Mouse (Mus musculus): ENCODE measurements at regions not wholly inside any gene's neighbourhood (a gene's known extent, or its start where the extent isn't known, plus 50 kb on each side); places are given as distances from the start of the nearest gene placed in this dataset.

GRCm38 (mm10) chr10:98434974-98435373, 479.2 kb upstream of the Atp2b1 start:
- no peak for DNase-seq (ENCODE audit: extremely low spot score, low spot score)

GRCm38 (mm10) chr10:98461538-98461937, 452.7 kb upstream of the Atp2b1 start:
- DNase-seq (ENCODE audit: extremely low spot score, low spot score): no peak

GRCm38 (mm10) chr10:98474581-98474980, 439.6 kb upstream of the Atp2b1 start:
- DNase-seq (ENCODE audit: extremely low spot score, low spot score): no peak

GRCm38 (mm10) chr10:98485751-98486681, 428.2 kb upstream of the Atp2b1 start:
- DNase-seq (ENCODE audit: extremely low spot score, low spot score): no peak

- DNase-seq (ENCODE audit: extremely low spot score, low spot score): peak; percentile 63
These were observed 419.9 kb upstream of the Atp2b1 start for GRCm38 (mm10) chr10:98494354-98494753.

GRCm38 (mm10) chr10:98496254-98496653, 418.0 kb upstream of the Atp2b1 start:
- DNase-seq (ENCODE audit: extremely low spot score, low spot score): no peak

GRCm38 (mm10) chr10:98500315-98500714, 413.9 kb upstream of the Atp2b1 start:
- DNase-seq (ENCODE audit: extremely low spot score, low spot score): no peak

- no peak for DNase-seq (ENCODE audit: extremely low spot score, low spot score)
These were observed 412.6 kb upstream of the Atp2b1 start for GRCm38 (mm10) chr10:98501566-98501965.

- no peak for DNase-seq (ENCODE audit: extremely low spot score, low spot score)
These were observed 409.7 kb upstream of the Atp2b1 start for GRCm38 (mm10) chr10:98504524-98504923.

GRCm38 (mm10) chr10:98508515-98509143, 405.6 kb upstream of the Atp2b1 start:
- no peak for DNase-seq (ENCODE audit: extremely low spot score, low spot score)

GRCm38 (mm10) chr10:98514836-98515235, 399.4 kb upstream of the Atp2b1 start:
- no peak for DNase-seq (ENCODE audit: extremely low spot score, low spot score)

GRCm38 (mm10) chr10:98517609-98518008, 396.6 kb upstream of the Atp2b1 start:
- no peak for DNase-seq (ENCODE audit: extremely low spot score, low spot score)

GRCm38 (mm10) chr10:98529565-98529964, 384.6 kb upstream of the Atp2b1 start:
- DNase-seq (ENCODE audit: extremely low spot score, low spot score): no peak

GRCm38 (mm10) chr10:98531425-98531824, 382.8 kb upstream of the Atp2b1 start:
- no peak for DNase-seq (ENCODE audit: extremely low spot score, low spot score)

GRCm38 (mm10) chr10:98538706-98539105, 375.5 kb upstream of the Atp2b1 start:
- DNase-seq (ENCODE audit: extremely low spot score, low spot score): no peak

- no peak for DNase-seq (ENCODE audit: extremely low spot score, low spot score)
These were observed 373.1 kb upstream of the Atp2b1 start for GRCm38 (mm10) chr10:98541062-98541461.

GRCm38 (mm10) chr10:98542072-98542471, 372.1 kb upstream of the Atp2b1 start:
- DNase-seq (ENCODE audit: extremely low spot score, low spot score): no peak

GRCm38 (mm10) chr10:98543253-98543997, 370.8 kb upstream of the Atp2b1 start:
- DNase-seq (ENCODE audit: extremely low spot score, low spot score): no peak

- no peak for DNase-seq (ENCODE audit: extremely low spot score, low spot score)
These were observed 370.2 kb upstream of the Atp2b1 start for GRCm38 (mm10) chr10:98543998-98544349.

- DNase-seq (ENCODE audit: extremely low spot score, low spot score): no peak
These were observed 359.6 kb upstream of the Atp2b1 start for GRCm38 (mm10) chr10:98554575-98554974.

GRCm38 (mm10) chr10:98557470-98558060, 356.6 kb upstream of the Atp2b1 start:
- DNase-seq (ENCODE audit: extremely low spot score, low spot score): no peak

- no peak for DNase-seq (ENCODE audit: extremely low spot score, low spot score)
These were observed 355.6 kb upstream of the Atp2b1 start for GRCm38 (mm10) chr10:98558560-98558959.

Data from neural tube, embryonic 10.5 days (tissue).